Mouse (Mus musculus): Measurements from ENCODE around the gene Rpl6. TPM values are rescaled to one million over a fixed set of nuclear protein-coding genes. Genes with fewer than 3 reads are reported as not detected.

The Rpl6 gene
- total RNA-seq (2014; rRNA removed) = 463 and 476 TPM in 2 replicates
- 360 and 362 TPM in 2 replicates for polyA plus RNA-seq (2015; fragmentation: Nextera tagmentation; extraction: Ambion mirVana)

DNA sequence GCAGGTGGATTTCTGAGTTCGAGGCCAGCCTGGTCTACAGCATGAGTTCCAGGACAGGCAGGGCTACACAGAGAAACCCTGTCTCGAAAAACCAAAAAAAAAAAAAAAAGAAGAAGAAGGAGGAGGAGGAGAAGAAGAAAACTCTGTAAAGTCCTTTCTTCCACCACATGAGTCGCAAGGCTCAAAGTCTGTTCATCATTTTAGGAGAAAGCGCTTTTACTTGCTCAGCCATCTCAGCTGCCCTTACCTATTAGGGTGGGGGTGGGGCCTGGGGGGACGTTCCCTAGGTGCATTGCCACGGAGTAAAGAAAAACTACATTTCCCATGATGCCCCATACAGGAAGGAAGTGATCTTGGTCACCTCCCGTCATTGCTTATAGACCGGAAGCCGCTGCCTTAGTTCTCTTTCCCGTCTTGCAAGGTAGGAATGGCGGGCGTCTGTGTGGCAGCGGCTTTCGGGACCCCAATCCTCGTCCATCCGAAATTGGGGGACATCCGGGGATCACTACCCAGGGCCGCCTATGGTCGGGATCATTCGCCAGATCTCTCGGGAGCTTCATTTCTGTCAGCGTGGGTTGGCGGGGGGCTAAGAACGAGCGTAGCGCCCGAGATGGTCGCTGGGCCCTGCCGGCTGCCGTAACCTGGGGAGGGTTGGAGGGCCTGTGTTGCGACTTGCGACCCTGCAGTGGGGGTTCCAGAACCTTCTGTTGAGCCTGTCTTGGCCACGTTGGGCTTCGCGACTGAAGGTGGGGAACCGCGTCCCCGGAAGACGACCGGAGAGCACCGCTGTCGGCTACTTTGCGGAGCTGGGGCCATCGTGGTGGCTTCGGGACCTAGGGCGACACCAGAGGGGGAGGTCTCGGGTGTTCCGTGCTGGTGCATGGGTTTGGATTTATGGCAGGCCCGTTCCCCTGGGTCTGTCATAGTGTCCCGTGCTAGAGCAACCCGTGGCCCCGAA is at the start of gene Rpl6:
Gene Rpl6 (plus strand): TSS at position 350 of the 958 bp plus-strand sequence.
- no peak for TF ChIP-seq CTCF (IDR thresholded peaks at IDR 0.05)
- H3K9ac ChIP-seq (replicated peaks; ENCODE audit: low read length, poor library complexity, severe bottlenecking) = peak within 1 kb of the TSS; percentile 85

DNA sequence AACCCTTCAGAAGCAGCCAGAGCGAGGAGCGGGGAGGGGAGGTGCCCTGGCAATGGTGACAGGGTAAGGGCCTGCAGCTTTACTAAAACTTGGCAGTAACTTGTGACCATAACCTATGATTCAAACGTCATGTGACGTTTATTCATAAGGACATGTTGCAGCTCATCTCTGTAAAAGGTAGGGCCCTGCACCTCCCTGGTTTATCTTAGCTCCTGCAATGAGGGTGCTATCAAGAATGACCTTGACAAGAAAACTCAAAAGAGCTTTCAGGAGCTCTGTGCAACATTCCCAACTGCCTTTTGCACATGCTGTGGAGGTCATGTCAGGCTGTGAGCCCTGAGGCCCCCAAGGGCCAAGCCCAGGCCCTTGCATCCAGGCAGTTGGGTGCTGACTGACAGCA is 48.2 kb upstream of the Rpl6 start:
- peaks cover 30% of the 10 kb centered on the region for H3K36me3 ChIP-seq (ENCODE audit: insufficient read depth, low read length)
- H3K4me1 ChIP-seq (ENCODE audit: insufficient read depth, low read length) = no peaks in the 10 kb centered on the region
- ATAC-seq (ENCODE audit: low FRiP score) = no peak
- H3K9ac ChIP-seq (replicated peaks; ENCODE audit: low read length, poor library complexity, severe bottlenecking) = no peak overlapping the region
- no peak for DNase-seq (ENCODE audit: low spot score)
- no peak overlapping the region for H3K4me3 ChIP-seq (ENCODE audit: low read depth, low read length)
- WGBS = 93% methylated on average over 4 of the region's 4 CpGs
- H3K27ac ChIP-seq (ENCODE audit: low read depth, low read length) = no peak overlapping the region
- H3K27me3 ChIP-seq (ENCODE audit: insufficient read depth, low read length) = no peaks in the 10 kb centered on the region
- TF ChIP-seq CTCF (IDR thresholded peaks at IDR 0.05) = no peak
- no peaks in the 10 kb centered on the region for H3K9me3 ChIP-seq (ENCODE audit: low read length)
- no peak overlapping the region for H3K4me2 ChIP-seq (ENCODE audit: low read depth, low read length, poor library complexity, severe bottlenecking)

More for the DNA sequence above, at the start of gene Rpl6:
- Histone ChIP-seq H3K4me2 (ENCODE audit: low read depth, low read length, poor library complexity, severe bottlenecking) (peak within 1 kb of the TSS; percentile 53), H3K4me1 (ENCODE audit: insufficient read depth, low read length) (no peaks in the 10 kb centered on the region), H3K36me3 (ENCODE audit: insufficient read depth, low read length) (peaks cover 30% of the 10 kb centered on the region), H3K9me3 (ENCODE audit: low read length) (no peaks in the 10 kb centered on the region), H3K27me3 (ENCODE audit: insufficient read depth, low read length) (no peaks in the 10 kb centered on the region), H3K4me3 (ENCODE audit: low read depth, low read length) (peak within 1 kb of the TSS; percentile 65), H3K27ac (ENCODE audit: low read depth, low read length) (peak within 1 kb of the TSS; percentile 86)
- ATAC-seq (ENCODE audit: low FRiP score) (peak; percentile 83), DNase-seq (ENCODE audit: low spot score) (peak; percentile 94)
- whole genome bisulfite sequencing = 1% methylated on average over 52 of the region's 52 CpGs

DNA sequence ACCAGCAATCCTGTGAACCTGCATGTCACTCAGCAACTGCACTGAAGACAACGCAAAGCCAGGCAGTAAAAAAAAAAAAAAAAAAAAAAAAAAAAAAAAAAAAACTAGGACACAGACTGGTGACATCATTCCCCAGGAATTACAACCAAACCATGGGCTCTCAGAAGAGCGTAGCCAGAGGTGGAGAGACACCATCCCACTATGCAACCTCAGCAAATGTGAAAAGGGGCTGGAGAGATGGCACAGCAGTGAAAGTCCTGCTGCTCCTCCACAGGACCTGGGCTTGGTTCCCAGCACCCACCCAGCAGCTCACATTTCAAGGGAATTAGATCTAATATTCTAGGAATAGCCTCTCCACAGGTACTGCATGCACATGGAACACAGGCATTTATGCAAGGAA is 47.3 kb upstream of the Rpl6 start:
- WGBS = 68% methylated on average over 2 of the region's 2 CpGs
- no peak for ATAC-seq (ENCODE audit: low FRiP score)
- peaks cover 30% of the 10 kb centered on the region for H3K36me3 ChIP-seq (ENCODE audit: insufficient read depth, low read length)

DNA sequence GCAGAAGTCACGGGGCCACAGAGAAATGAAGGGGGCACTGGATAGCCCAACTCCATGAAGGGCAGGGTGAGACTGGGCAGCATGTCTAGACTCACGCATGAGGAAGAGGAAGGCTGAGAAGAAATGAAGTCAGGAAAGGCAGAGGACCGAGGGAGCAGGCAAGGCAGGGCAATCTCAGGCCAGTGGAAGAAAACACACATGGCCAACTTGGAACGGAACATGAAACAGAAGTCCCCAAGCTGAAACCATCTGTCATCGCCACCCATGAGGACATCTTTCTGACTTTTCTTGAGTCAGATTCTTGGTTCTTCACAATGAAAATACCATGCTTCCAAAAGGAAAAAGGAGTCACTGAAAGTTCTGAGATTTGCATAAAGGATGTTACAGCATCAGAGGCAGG is 46.8 kb upstream of the Rpl6 start:
- H3K27me3 ChIP-seq (ENCODE audit: insufficient read depth, low read length) = no peaks in the 10 kb centered on the region
- H3K9me3 ChIP-seq (ENCODE audit: low read length) = no peaks in the 10 kb centered on the region
- H3K4me2 ChIP-seq (ENCODE audit: low read depth, low read length, poor library complexity, severe bottlenecking) = no peak overlapping the region
- no peak overlapping the region for H3K4me3 ChIP-seq (ENCODE audit: low read depth, low read length)
- H3K36me3 ChIP-seq (ENCODE audit: insufficient read depth, low read length) = peaks cover 30% of the 10 kb centered on the region
- H3K27ac ChIP-seq (ENCODE audit: low read depth, low read length) = peak overlapping the region; percentile 32; the same call in 1 of the 2 replicates
- no peak overlapping the region for H3K9ac ChIP-seq (replicated peaks; ENCODE audit: low read length, poor library complexity, severe bottlenecking)
- no peak for DNase-seq (ENCODE audit: low spot score)
- H3K4me1 ChIP-seq (ENCODE audit: insufficient read depth, low read length) = no peaks in the 10 kb centered on the region
- no peak for TF ChIP-seq CTCF (IDR thresholded peaks at IDR 0.05)
- no peak for ATAC-seq (ENCODE audit: low FRiP score)
- WGBS = 96% methylated on average over 5 of the region's 5 CpGs

More for the DNA sequence above, 47.3 kb upstream of the Rpl6 start:
- Histone ChIP-seq H3K4me3 (ENCODE audit: low read depth, low read length) (no peak overlapping the region), H3K4me1 (ENCODE audit: insufficient read depth, low read length) (no peaks in the 10 kb centered on the region), H3K9me3 (ENCODE audit: low read length) (no peaks in the 10 kb centered on the region), H3K9ac (replicated peaks; ENCODE audit: low read length, poor library complexity, severe bottlenecking) (no peak overlapping the region), H3K27me3 (ENCODE audit: insufficient read depth, low read length) (no peaks in the 10 kb centered on the region), H3K4me2 (ENCODE audit: low read depth, low read length, poor library complexity, severe bottlenecking) (no peak overlapping the region), H3K27ac (ENCODE audit: low read depth, low read length) (peak overlapping the region; percentile 32; the same call in 1 of the 2 replicates)
- no peak for TF ChIP-seq CTCF (IDR thresholded peaks at IDR 0.05)
- no peak for DNase-seq (ENCODE audit: low spot score)

DNA sequence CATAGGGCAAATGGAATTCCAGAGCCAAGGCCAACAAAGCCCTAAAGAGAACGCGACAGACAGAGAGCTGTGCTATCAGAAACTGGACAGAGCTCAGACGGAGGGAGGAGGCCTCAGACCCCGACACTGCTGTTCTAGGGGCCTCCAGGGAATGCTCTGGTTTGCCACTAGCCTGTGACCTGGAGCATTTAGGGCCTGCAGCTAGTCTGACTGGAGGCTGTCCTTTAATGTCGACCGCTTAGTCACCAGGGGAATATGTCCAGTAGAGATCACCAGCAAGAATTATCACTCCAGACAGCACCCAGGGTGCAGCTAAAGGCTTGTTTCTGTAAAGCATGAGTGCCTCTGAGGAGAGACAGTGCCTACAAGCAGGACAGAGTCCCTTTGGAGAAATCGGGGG is 45.3 kb upstream of the Rpl6 start:
- H3K36me3 ChIP-seq (ENCODE audit: insufficient read depth, low read length) = peaks cover 36% of the 10 kb centered on the region
- ATAC-seq (ENCODE audit: low FRiP score) (no peak), DNase-seq (ENCODE audit: low spot score) (no peak)
- no peak overlapping the region for H3K9ac ChIP-seq (replicated peaks; ENCODE audit: low read length, poor library complexity, severe bottlenecking)
- H3K27me3 ChIP-seq (ENCODE audit: insufficient read depth, low read length) = no peaks in the 10 kb centered on the region
- no peaks in the 10 kb centered on the region for H3K4me1 ChIP-seq (ENCODE audit: insufficient read depth, low read length)
- H3K4me2 ChIP-seq (ENCODE audit: low read depth, low read length, poor library complexity, severe bottlenecking) = no peak overlapping the region
- H3K4me3 ChIP-seq (ENCODE audit: low read depth, low read length) = no peak overlapping the region
- 83% methylated on average over 7 of the region's 7 CpGs for WGBS
- TF ChIP-seq CTCF (IDR thresholded peaks at IDR 0.05) = no peak
- no peaks in the 10 kb centered on the region for H3K9me3 ChIP-seq (ENCODE audit: low read length)
- no peak overlapping the region for H3K27ac ChIP-seq (ENCODE audit: low read depth, low read length)

DNA sequence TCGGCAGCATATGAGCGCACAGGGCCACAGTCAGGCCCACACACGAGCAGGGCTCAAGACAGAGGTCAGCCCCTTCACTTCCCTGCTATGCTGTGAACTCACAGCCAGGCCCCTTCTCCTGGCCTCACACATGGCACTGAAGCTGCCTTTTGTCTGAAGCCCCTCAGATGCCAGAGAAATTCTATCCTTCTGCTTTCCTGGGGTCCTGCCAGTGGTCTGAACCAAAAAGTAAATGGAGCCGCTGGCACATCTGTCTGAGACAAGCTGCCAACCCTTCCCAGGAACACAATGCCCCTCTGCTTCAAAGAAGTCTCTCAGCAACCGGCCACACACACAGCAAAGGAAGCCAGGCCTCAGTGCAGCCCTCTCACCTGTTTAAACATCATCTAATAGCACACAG is 42.0 kb upstream of the Rpl6 start:
- WGBS = 80% methylated on average over 5 of the region's 5 CpGs
- H3K27me3 ChIP-seq (ENCODE audit: insufficient read depth, low read length) = no peaks in the 10 kb centered on the region
- no peak overlapping the region for H3K27ac ChIP-seq (ENCODE audit: low read depth, low read length)
- ATAC-seq (ENCODE audit: low FRiP score) (no peak), DNase-seq (ENCODE audit: low spot score) (peak; percentile 47)
- H3K4me3 ChIP-seq (ENCODE audit: low read depth, low read length) = no peak overlapping the region
- H3K4me1 ChIP-seq (ENCODE audit: insufficient read depth, low read length) = no peaks in the 10 kb centered on the region
- H3K4me2 ChIP-seq (ENCODE audit: low read depth, low read length, poor library complexity, severe bottlenecking) = no peak overlapping the region
- H3K9me3 ChIP-seq (ENCODE audit: low read length) = no peaks in the 10 kb centered on the region
- H3K36me3 ChIP-seq (ENCODE audit: insufficient read depth, low read length) = peaks cover 48% of the 10 kb centered on the region
- no peak overlapping the region for H3K9ac ChIP-seq (replicated peaks; ENCODE audit: low read length, poor library complexity, severe bottlenecking)
- no peak for TF ChIP-seq CTCF (IDR thresholded peaks at IDR 0.05)
